Mouse (Mus musculus) frontal cortex, postnatal 36 days (tissue): ENCODE measurements around the gene Tnfrsf14.

Source experiments
- DNase-seq, 2 experiments: peaks; one replicate each; pipeline ENCODE4 v3.0.0; 2022; ENCODE audit warnings: low spot score in 2 of 2

The Tnfrsf14 gene

DNA sequence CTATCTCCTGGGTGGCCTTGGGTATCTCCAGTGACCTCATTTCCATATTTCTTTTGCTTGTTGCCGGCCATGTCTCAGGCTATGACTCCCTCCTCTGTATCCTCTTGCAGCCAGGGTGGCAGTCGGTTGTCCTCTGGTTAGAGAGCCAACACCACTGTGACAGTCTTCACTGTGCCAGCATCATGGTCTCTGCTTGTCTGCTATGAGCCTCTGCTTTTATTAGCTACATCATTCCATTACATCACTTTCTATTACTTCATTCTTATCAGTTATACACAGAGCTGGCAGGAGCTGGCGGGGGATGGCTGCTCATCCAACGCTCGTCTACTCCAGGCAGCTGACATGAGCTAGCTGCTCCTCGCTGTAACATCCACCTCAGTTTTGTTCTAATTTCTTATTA is 47.6 kb downstream of the Tnfrsf14 start:
- DNase-seq = no peak

DNA sequence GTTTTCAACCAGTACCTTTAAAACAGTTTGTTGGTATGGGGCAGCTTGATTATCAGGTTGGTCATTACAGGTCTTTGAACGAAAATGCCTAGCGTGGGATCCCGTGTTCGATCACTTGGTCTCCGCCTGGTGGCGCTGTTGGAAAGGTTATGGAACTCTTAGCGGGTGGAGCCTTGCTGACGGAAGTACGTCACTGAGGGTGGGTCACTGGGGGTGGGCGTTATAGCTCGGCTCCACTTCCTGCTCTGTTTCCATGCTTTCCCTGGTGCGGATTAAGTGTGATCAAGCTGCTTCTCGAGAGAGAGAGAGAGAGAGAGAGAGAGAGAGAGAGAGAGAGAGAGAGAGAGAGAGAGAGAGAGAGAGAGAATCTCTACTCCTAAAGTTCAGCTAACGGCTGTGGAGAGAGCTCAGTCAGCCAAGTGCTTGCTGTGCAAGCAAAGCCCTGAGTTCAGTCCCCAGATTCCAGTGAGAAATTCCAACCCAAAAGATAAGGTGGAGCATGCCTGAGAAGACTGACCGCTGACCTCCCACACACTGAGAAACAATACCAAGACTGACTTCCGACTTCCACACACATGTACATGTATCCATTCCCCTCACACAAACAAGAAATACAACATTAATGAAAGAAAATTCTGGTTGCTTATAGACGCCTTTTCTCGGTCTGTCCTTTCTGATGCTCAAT is 50.4 kb downstream of the Tnfrsf14 start:
- peak; percentile 89 to 90 for DNase-seq

- no peak for DNase-seq
Observed at GRCm38 (mm10) chr4:154873186-154873585, 55.2 kb downstream of the Tnfrsf14 start.
